Mouse (Mus musculus): ENCODE data around the gene Sh3bgrl2. TPM values are rescaled to one million over a fixed set of nuclear protein-coding genes. Genes with fewer than 3 reads are reported as not detected.

Sh3bgrl2 gene
- total RNA-seq, 2 experiments from 2014 or later = 12.4 to 20.2 TPM

GRCm38 (mm10) chr9:83624193-83624592 lies 76.1 kb downstream of the Sh3bgrl2 start:
- DNase-seq (ENCODE audit: low spot score in 2 of 2) = no peak

GRCm38 (mm10) chr9:83625085-83625484 lies 77.0 kb downstream of the Sh3bgrl2 start:
- DNase-seq (ENCODE audit: low spot score in 2 of 2) = no peak

GRCm38 (mm10) chr9:83628669-83629612 lies 80.8 kb downstream of the Sh3bgrl2 start:
- DNase-seq (ENCODE audit: low spot score in 2 of 2) = no peak

- no peak for DNase-seq (ENCODE audit: low spot score in 2 of 2)
These were observed 82.2 kb downstream of the Sh3bgrl2 start for GRCm38 (mm10) chr9:83630341-83630740.

- DNase-seq (ENCODE audit: low spot score in 2 of 2) = no peak
These were observed 83.8 kb downstream of the Sh3bgrl2 start for GRCm38 (mm10) chr9:83631920-83632319.

- no peak for DNase-seq (ENCODE audit: low spot score in 2 of 2)
These were observed 86.6 kb downstream of the Sh3bgrl2 start for GRCm38 (mm10) chr9:83634703-83635102.

GRCm38 (mm10) chr9:83635997-83636396 lies 87.9 kb downstream of the Sh3bgrl2 start:
- DNase-seq (ENCODE audit: low spot score in 2 of 2) = no peak

- DNase-seq (ENCODE audit: low spot score in 2 of 2) = no peak
These were observed 95.0 kb downstream of the Sh3bgrl2 start for GRCm38 (mm10) chr9:83643139-83643538.

GRCm38 (mm10) chr9:83643833-83644232 lies 95.7 kb downstream of the Sh3bgrl2 start:
- no peak for DNase-seq (ENCODE audit: low spot score in 2 of 2)

GRCm38 (mm10) chr9:83646215-83646614 lies 98.1 kb downstream of the Sh3bgrl2 start:
- DNase-seq (ENCODE audit: low spot score in 2 of 2) = no peak

GRCm38 (mm10) chr9:83646691-83647090 lies 98.6 kb downstream of the Sh3bgrl2 start:
- no peak for DNase-seq (ENCODE audit: low spot score in 2 of 2)

GRCm38 (mm10) chr9:83647919-83648705 lies 100.0 kb downstream of the Sh3bgrl2 start:
- DNase-seq (ENCODE audit: low spot score in 2 of 2) = no peak

- no peak for DNase-seq (ENCODE audit: low spot score in 2 of 2)
These were observed 100.6 kb downstream of the Sh3bgrl2 start for GRCm38 (mm10) chr9:83648733-83649132.

- no peak for DNase-seq (ENCODE audit: low spot score in 2 of 2)
These were observed 103.9 kb downstream of the Sh3bgrl2 start for GRCm38 (mm10) chr9:83652015-83652414.

GRCm38 (mm10) chr9:83652590-83653172 lies 104.6 kb downstream of the Sh3bgrl2 start:
- no peak for DNase-seq (ENCODE audit: low spot score in 2 of 2)

GRCm38 (mm10) chr9:83654601-83655000 lies 106.5 kb downstream of the Sh3bgrl2 start:
- DNase-seq (ENCODE audit: low spot score in 2 of 2) = no peak

- DNase-seq (ENCODE audit: low spot score in 2 of 2) = no peak
These were observed 109.0 kb downstream of the Sh3bgrl2 start for GRCm38 (mm10) chr9:83656960-83657651.

GRCm38 (mm10) chr9:83657652-83658002 lies 109.5 kb downstream of the Sh3bgrl2 start:
- DNase-seq (ENCODE audit: low spot score in 2 of 2) = no peak

- DNase-seq (ENCODE audit: low spot score in 2 of 2) = no peak
These were observed 111.0 kb downstream of the Sh3bgrl2 start for GRCm38 (mm10) chr9:83659081-83659480.

GRCm38 (mm10) chr9:83661811-83662210 lies 113.7 kb downstream of the Sh3bgrl2 start:
- no peak for DNase-seq (ENCODE audit: low spot score in 2 of 2)

All from adrenal gland, adult 18-20 months (tissue).